Mouse (Mus musculus) embryonic facial prominence, embryonic 13.5 days (tissue): Measurements from ENCODE around the gene Emsy. TPM values are rescaled to one million over a fixed set of nuclear protein-coding genes. Genes with fewer than 3 reads are reported as not detected.

Experiments
- ATAC-seq: fragments of 200-750 bp; cut with Nextera tagmentation; 2 replicates; pipeline ENCODE4 v1.8.0; 2017; ENCODE audit warnings: low read depth; ENCODE audit not compliant: insufficient number of reproducible peaks, insufficient read depth, low FRiP score, low TSS enrichment
- H3K27ac ChIP-seq: fragments of 300-500 bp; sonication (generic); 2 replicates; pipeline ENCODE4 v1.5.1; 2015; ENCODE audit warnings: moderate library complexity, mild to moderate bottlenecking, inconsistent platforms
- H3K27me3 ChIP-seq: fragments of 300-500 bp; sonication (generic); 2 replicates; pipeline ENCODE4 v1.6.1; 2015; ENCODE audit warnings: mild to moderate bottlenecking, inconsistent platforms
- H3K36me3 ChIP-seq: fragments of 300-500 bp; sonication (generic); 2 replicates; pipeline ENCODE4 v1.6.1; 2015; ENCODE audit warnings: mild to moderate bottlenecking, inconsistent platforms
- H3K4me1 ChIP-seq: fragments of 300-500 bp; sonication (generic); 2 replicates; pipeline ENCODE4 v1.6.1; 2015; ENCODE audit warnings: inconsistent platforms
- H3K4me2 ChIP-seq: fragments of 300-500 bp; sonication (generic); 2 replicates; pipeline ENCODE4 v1.6.1; 2015; ENCODE audit warnings: moderate library complexity, mild to moderate bottlenecking, inconsistent platforms
- H3K4me3 ChIP-seq: fragments of 300-500 bp; sonication (generic); 2 replicates; pipeline ENCODE4 v1.5.1; 2015; ENCODE audit warnings: mild to moderate bottlenecking, inconsistent platforms
- H3K9ac ChIP-seq: fragments of 300-500 bp; sonication (generic); 2 replicates; pipeline ENCODE4 v1.6.1; 2015; ENCODE audit warnings: mild to moderate bottlenecking, inconsistent platforms
- H3K9me3 ChIP-seq: fragments of 300-500 bp; sonication (generic); 2 replicates; pipeline ENCODE4 v1.6.1; 2016; ENCODE audit warnings: inconsistent platforms
- WGBS: fragments of 180-500 bp; shearing (Covaris S2); methylation state at CpG from one replicate; pipeline ENCODE4 v1.1.7; 2015; ENCODE audit warnings: mixed read lengths; 5-methylcytosine and 5-hydroxymethylcytosine counted together
- polyA plus RNA-seq: library from polyadenylated mRNA; unstranded; fragments of >200 nt; fragmentation: Nextera tagmentation; extraction: Ambion mirVana; gene quantifications from 2 replicates; pipeline ENCODE4 v1.2.1, GENCODE M21; 2015

Gene Emsy
- polyA plus RNA-seq, 1 experiment from 2014 or later, result 31.0 TPM

GRCm38 (mm10) chr7:98537967-98538573, 118.5 kb downstream of the Emsy start:
- no peaks in the 10 kb centered on the region for H3K9me3 ChIP-seq
- H3K9ac ChIP-seq, result no peak overlapping the region
- H3K27ac ChIP-seq, result peak overlapping the region; percentile 58; the same call in 1 of the 2 replicates
- ATAC-seq, result 0 out of 2 replicates have a peak, but pooled peaks have one; percentile 28
- no peaks in the 10 kb centered on the region for H3K27me3 ChIP-seq
- H3K4me3 ChIP-seq, result no peak overlapping the region
- no peaks in the 10 kb centered on the region for H3K36me3 ChIP-seq
- WGBS, result 38% methylated on average over 8 of the region's 8 CpGs
- no peak overlapping the region for H3K4me2 ChIP-seq
- peaks cover 35% of the 10 kb centered on the region for H3K4me1 ChIP-seq

DNA sequence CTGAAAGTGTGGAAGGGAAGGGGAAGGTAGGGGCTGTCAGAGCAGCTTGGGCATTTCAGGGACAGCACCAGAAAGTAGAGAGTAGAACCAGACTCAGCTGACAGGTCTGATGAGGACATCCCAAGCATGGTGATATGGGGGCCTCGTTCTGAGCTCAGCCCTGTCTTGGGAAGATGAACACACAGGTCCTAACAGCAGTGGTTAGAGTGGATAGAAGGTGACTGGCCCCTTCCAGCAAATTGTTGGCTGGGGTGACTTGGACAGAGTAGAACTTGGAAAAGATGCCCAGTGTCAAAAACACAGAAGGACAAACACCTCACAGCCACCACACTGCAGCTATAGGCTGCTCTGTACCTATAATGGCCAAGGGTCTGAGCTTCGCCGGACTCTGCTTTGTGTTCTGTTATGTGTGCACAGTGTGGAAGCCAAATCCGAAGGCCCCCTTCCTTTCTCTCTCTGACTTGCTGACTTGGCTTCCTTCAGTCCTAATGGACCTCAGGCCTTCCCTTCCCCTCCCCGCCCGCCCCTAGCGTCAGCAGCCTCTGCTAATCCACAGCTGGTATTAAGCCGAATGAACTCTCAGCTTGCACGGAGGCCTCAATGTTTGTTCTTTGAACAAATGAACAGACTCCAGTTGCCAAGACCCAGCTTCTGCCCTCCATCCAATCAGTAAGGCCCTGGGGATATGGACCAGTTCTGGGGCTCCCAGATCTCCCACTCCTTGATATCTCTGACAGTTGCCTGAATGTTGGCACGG, 119.2 kb downstream of the Emsy start:
- H3K9me3 ChIP-seq, result no peaks in the 10 kb centered on the region
- peaks cover 29% of the 10 kb centered on the region for H3K4me1 ChIP-seq
- no peak overlapping the region for H3K4me2 ChIP-seq
- H3K27me3 ChIP-seq, result no peaks in the 10 kb centered on the region
- no peak for ATAC-seq
- WGBS, result 31% methylated on average over 10 of the region's 10 CpGs
- H3K36me3 ChIP-seq, result no peaks in the 10 kb centered on the region
- no peak overlapping the region for H3K4me3 ChIP-seq
- H3K27ac ChIP-seq, result peak overlapping the region; percentile 58; the same call in 1 of the 2 replicates
- no peak overlapping the region for H3K9ac ChIP-seq

Other genes starting within 250 kb of the Emsy start
- gene Gucy2d, start 216.4 kb downstream of the Emsy start, polyA plus RNA-seq, result not detected in 2 replicates
- 3.9 and 4.0 TPM in 2 replicates for gene Lrrc32, start 167.5 kb downstream of the Emsy start, polyA plus RNA-seq
- gene Thap12, start 46.3 kb upstream of the Emsy start, polyA plus RNA-seq, result 71.7 and 75.8 TPM in 2 replicates
- 10.8 and 12.4 TPM in 2 replicates for gene Wnt11, start 178.3 kb upstream of the Emsy start, polyA plus RNA-seq